Mouse (Mus musculus) hindbrain, postnatal 0 days (tissue): ENCODE data around the gene Dnmt3a. TPM values are rescaled to one million over a fixed set of nuclear protein-coding genes. Genes with fewer than 3 reads are reported as not detected.

Experiments used
- ATAC-seq: fragments of 200-750 bp; cut with Nextera tagmentation; 2 replicates; pipeline ENCODE4 v1.8.0; 2017; ENCODE audit warnings: mild to moderate bottlenecking, moderate TSS enrichment, moderate library complexity
- DNase-seq: peaks from one replicate; pipeline ENCODE4 v3.0.0-alpha.2; 2015; ENCODE audit warnings: low spot score
- H3K27ac ChIP-seq: fragments of 300-500 bp; sonication (generic); 2 replicates; pipeline ENCODE4 v1.5.1; 2014; ENCODE audit warnings: mild to moderate bottlenecking
- H3K27me3 ChIP-seq: fragments of 300-500 bp; sonication (generic); 2 replicates; pipeline ENCODE4 v1.6.1; 2014; ENCODE audit warnings: low read length, mixed read lengths; ENCODE audit not compliant: insufficient read depth
- H3K36me3 ChIP-seq: fragments of 300-500 bp; sonication (generic); 2 replicates; pipeline ENCODE4 v1.6.1; 2014; ENCODE audit warnings: low read length, mixed read lengths; ENCODE audit not compliant: insufficient read depth
- H3K4me1 ChIP-seq: fragments of 300-500 bp; sonication (generic); 2 replicates; pipeline ENCODE4 v1.6.1; 2014; ENCODE audit warnings: antibody characterized with exemption, low read length, mixed read lengths; ENCODE audit not compliant: insufficient read depth
- H3K4me2 ChIP-seq: fragments of 300-500 bp; sonication (generic); 2 replicates; pipeline ENCODE4 v1.6.1; 2014; ENCODE audit warnings: low read depth, mild to moderate bottlenecking, low read length, moderate library complexity, mixed read lengths
- H3K4me3 ChIP-seq: fragments of 300-500 bp; sonication (generic); 2 replicates; pipeline ENCODE4 v1.5.1; 2014; ENCODE audit warnings: low read length
- H3K9ac ChIP-seq: fragments of 300-500 bp; sonication (generic); replicated peaks from 2 replicates; pipeline ENCODE4 v1.6.1; 2014; ENCODE audit warnings: mild to moderate bottlenecking, low read length, moderate library complexity, mixed read lengths
- H3K9me3 ChIP-seq: fragments of 300-500 bp; sonication (generic); 2 replicates; pipeline ENCODE4 v1.6.1; 2016; ENCODE audit warnings: low read length, mixed read lengths
- CTCF ChIP-seq: IDR thresholded peaks from 2 replicates; pipeline ENCODE4 v1.5.1; 2016; ENCODE audit warnings: antibody characterized with exemption, control low read depth, low read depth
- WGBS: fragments of 180-500 bp; shearing (Covaris S2); extraction: QIAGEN DNeasy Blood & Tissue Kit; methylation state at CpG from one replicate; pipeline ENCODE4 v1.1.7; 2014; 5-methylcytosine and 5-hydroxymethylcytosine counted together
- polyA plus RNA-seq: library from polyadenylated mRNA; unstranded; fragments of >200 nt; fragmentation: Nextera tagmentation; extraction: Ambion mirVana; gene quantifications from 2 replicates; pipeline ENCODE4 v1.2.1, GENCODE M21; 2015
- total RNA-seq: library from RNA; depleted of rRNA; stranded (reverse); fragments of >200 nt; gene quantifications from 2 replicates; pipeline ENCODE4 v1.2.3, GENCODE M21; 2014

The Dnmt3a gene
- total and polyA plus RNA-seq, 2 experiments from 2014 or later: 81.8 to 134 TPM

DNA sequence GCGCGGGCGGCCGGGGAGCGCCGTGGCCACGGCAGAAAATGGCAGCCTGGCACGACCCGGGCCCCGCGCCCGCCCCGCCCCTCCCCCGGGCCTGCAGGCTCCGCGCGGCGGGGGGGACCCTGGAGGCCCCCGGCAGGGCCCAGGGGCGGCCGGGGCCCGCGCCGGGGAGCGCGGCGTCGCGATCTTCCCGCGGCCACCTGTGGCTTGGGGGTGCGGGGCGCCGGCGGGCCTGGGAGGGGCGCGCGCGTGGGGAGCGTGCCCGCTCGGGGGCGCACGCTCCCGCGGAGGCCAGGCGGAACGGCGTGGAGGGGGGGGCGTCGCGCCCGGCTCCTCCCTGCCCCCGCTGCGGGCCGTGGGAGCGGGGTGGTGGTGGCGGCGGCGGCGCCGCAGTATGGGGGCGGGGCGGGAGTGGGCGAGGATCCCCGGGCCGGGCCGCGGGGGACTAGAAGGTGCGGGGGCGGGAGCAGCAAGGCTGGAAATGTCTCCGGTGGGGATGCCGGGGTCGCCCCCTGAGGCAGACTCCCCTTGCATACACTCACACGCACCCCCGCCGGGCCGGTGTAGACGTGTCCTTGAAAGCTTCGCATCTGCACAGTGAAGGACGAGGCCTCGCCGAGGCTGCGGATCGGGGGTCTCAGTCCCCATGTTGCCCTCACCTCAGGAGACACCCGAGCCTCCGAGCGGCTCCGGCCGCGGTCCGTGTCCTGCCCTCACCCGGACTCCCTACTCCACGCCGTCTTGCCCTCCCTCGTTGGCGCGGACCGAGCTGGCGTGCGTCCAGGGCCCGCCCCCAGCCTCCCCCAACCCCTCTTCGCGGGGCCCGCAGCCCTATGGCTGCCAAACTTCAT, 2.0 kb downstream of the Dnmt3a start:
- peak overlapping the region; percentile 80 for H3K4me2 ChIP-seq
- H3K4me1 ChIP-seq: peaks cover 31% of the 10 kb centered on the region
- H3K9me3 ChIP-seq: no peaks in the 10 kb centered on the region
- peak overlapping the region; percentile 82 for H3K9ac ChIP-seq
- peak overlapping the region; percentile 93 for H3K27ac ChIP-seq
- ATAC-seq (peak; percentile 52), DNase-seq (peak; percentile 76)
- no peaks in the 10 kb centered on the region for H3K27me3 ChIP-seq
- TF ChIP-seq CTCF: no peak
- H3K36me3 ChIP-seq: no peaks in the 10 kb centered on the region
- H3K4me3 ChIP-seq: peak overlapping the region; percentile 86
- WGBS: 2% methylated on average over 50 of the region's 105 CpGs

DNA sequence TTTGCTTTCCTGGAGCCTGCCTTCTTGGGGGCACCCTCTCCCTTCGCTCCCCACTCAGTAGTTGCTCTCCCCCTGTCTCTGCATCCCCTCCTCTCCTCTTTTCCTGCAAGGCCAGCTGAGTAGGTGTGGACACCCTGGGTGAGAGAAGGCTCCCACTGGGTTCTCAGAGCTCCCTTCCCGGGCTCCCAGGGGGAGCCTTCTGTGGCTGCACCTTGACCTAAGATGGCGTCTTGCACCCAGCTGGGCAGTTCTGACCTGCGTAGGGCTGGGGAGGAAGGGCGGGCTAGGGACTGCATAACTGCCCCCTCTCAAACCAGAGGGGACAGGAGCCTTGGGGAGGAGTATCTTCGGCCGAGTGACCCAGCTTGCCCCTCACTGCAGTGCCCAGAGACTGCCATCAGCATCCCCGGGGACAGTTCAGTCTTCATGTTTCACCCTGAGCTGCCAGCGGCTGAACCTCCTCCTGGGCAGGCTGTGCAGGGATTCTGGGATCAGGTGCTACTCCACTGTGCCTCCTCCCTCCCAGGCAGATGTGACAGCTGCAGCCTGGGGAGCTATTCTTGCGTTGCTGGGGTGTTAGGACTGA, 2.7 kb downstream of the Dnmt3a start:
- no peaks in the 10 kb centered on the region for H3K27me3 ChIP-seq
- no peaks in the 10 kb centered on the region for H3K9me3 ChIP-seq
- H3K36me3 ChIP-seq: no peaks in the 10 kb centered on the region
- DNase-seq (no peak), ATAC-seq (peak; percentile 18)
- peak overlapping the region; percentile 80 for H3K4me2 ChIP-seq
- peak overlapping the region; percentile 86 for H3K4me3 ChIP-seq
- H3K9ac ChIP-seq: peak overlapping the region; percentile 82
- peaks cover 36% of the 10 kb centered on the region for H3K4me1 ChIP-seq
- H3K27ac ChIP-seq: peak overlapping the region; percentile 93
- WGBS: 4% methylated on average over 10 of the region's 10 CpGs
- TF ChIP-seq CTCF: no peak

DNA sequence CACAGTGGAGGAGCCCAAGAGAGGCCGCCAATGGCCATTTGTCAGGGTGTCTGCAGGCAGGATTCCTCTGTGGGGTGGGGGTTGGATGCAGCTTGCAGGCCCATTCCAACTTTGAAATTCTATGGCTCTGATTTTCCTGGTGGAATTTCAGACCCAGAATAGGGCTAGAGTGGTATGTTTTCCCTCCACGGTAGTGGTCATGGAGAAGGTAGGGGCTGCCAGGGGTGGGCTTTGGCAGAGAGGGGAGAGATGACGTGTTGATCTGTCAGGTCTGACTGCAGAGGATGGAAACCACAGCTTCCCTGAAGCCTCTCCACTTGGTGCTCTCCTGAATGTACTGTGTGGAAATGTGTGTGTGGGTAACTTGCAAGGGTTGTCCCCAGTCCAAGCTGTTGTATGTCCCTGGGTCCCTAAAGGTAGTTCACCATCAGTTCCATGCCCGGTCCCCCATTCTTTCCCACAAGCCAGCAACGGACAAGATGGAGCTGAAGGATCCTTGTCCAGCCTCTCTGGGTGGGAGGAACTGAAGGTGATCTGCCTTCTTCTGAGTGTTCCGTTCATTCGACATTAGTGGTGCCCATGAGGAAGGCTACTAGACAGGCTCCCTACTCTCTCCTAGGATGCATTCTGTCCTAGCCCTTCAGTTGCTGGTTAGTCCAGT, 3.8 kb downstream of the Dnmt3a start:
- no peaks in the 10 kb centered on the region for H3K36me3 ChIP-seq
- H3K4me3 ChIP-seq: no peak overlapping the region
- no peak overlapping the region for H3K9ac ChIP-seq
- no peaks in the 10 kb centered on the region for H3K27me3 ChIP-seq
- WGBS: 67% methylated on average over 7 of the region's 7 CpGs
- ATAC-seq: no peak
- H3K27ac ChIP-seq: 0 out of 2 replicates have a peak overlapping the region, but pooled peaks have one; percentile 46
- no peak for DNase-seq
- no peak for TF ChIP-seq CTCF
- no peaks in the 10 kb centered on the region for H3K9me3 ChIP-seq
- H3K4me1 ChIP-seq: peaks cover 36% of the 10 kb centered on the region
- peak overlapping the region; percentile 80; the same call in 1 of the 2 replicates for H3K4me2 ChIP-seq

DNA sequence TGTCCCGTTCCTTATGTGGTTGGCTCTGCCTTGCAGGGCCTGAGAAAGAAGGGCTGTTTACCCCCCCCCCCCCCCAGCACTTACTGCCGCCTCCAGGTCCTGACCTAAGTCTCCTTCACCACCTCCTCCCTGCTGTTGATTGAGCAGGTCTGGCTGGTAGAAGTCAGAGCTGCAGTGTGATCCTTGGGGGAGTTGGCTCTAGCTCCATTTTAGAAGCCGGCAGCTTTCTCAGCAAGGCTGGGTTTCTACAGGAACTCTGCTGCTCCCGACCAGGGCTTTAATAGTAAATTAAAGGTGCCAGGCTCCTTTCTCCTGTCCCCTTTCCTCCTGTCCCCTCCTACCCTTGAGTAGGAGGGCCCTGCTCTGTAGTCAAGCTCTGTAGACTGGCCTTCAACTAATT, 4.6 kb downstream of the Dnmt3a start:
- H3K27ac ChIP-seq: peak overlapping the region; percentile 46; the same call in 1 of the 2 replicates
- H3K27me3 ChIP-seq: no peaks in the 10 kb centered on the region
- peak overlapping the region; percentile 80; the same call in 1 of the 2 replicates for H3K4me2 ChIP-seq
- no peak for TF ChIP-seq CTCF
- DNase-seq (no peak), ATAC-seq (no peak)
- no peak overlapping the region for H3K9ac ChIP-seq
- 34% methylated on average over 4 of the region's 4 CpGs for WGBS
- no peak overlapping the region for H3K4me3 ChIP-seq
- H3K36me3 ChIP-seq: no peaks in the 10 kb centered on the region
- no peaks in the 10 kb centered on the region for H3K9me3 ChIP-seq
- H3K4me1 ChIP-seq: peaks cover 41% of the 10 kb centered on the region

DNA sequence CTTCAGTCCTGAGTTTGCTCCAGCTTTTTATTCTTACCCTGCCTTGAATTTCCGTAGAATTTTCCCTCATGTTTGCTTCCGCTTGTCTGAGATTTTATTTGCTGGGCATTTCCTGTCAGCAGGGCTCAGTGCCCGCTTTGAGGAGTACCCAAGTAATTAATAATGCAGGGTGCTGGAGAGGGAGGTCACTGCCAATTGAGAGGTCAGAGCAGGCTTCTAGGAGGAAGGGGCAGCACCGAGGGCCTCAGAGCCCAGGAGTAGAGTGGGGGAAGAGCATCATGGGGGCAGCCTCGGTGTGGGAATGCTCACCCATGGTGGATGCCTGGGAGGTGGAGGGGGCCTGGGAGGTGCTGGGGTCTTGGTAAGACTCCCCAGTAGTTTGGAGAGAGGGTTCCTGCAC, 5.8 kb downstream of the Dnmt3a start:
- peak overlapping the region; percentile 29 for H3K4me2 ChIP-seq
- ATAC-seq (no peak), DNase-seq (no peak)
- 24% methylated on average over 5 of the region's 5 CpGs for WGBS
- no peak for TF ChIP-seq CTCF
- H3K4me1 ChIP-seq: peaks cover 48% of the 10 kb centered on the region
- 0 out of 2 replicates have a peak overlapping the region, but pooled peaks have one; percentile 46 for H3K27ac ChIP-seq
- H3K9ac ChIP-seq: no peak overlapping the region
- no peaks in the 10 kb centered on the region for H3K36me3 ChIP-seq
- no peaks in the 10 kb centered on the region for H3K27me3 ChIP-seq
- H3K9me3 ChIP-seq: no peaks in the 10 kb centered on the region
- no peak overlapping the region for H3K4me3 ChIP-seq

DNA sequence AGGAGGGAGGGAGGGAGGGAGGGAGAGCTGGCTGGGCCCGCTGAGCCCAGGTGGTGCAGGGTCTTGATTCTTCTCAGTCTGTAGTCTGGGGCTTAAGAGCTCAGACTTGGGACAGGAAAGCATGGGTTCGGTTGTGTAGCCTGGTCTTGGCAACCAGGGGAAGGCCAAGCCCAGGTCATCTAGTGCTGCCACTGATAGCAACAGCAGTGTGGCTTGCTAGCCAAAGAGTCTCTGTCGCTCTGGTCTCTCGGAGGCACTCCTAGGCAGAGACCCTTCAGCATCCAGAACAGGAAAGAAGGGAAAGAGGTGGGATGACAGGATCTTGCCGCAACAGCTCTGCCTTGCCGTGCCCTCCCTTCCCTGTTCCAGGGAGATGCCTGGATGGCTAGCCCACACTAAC, 6.4 kb downstream of the Dnmt3a start:
- no peaks in the 10 kb centered on the region for H3K36me3 ChIP-seq
- no peak overlapping the region for H3K4me2 ChIP-seq
- no peaks in the 10 kb centered on the region for H3K27me3 ChIP-seq
- no peak for ATAC-seq
- peaks cover 55% of the 10 kb centered on the region for H3K4me1 ChIP-seq
- 48% methylated on average over 6 of the region's 6 CpGs for WGBS
- no peak overlapping the region for H3K27ac ChIP-seq
- no peak overlapping the region for H3K9ac ChIP-seq
- no peaks in the 10 kb centered on the region for H3K9me3 ChIP-seq
- no peak for DNase-seq
- H3K4me3 ChIP-seq: no peak overlapping the region
- TF ChIP-seq CTCF: no peak
